Mouse (Mus musculus) frontal cortex, adult 2 months (tissue): ENCODE measurements at regions not wholly inside any gene's neighbourhood (a gene's known extent, or its start where the extent isn't known, plus 50 kb on each side); places are given as distances from the start of the nearest gene placed in this dataset.

Experiments used
- DNase-seq, 2 experiments: peaks; one replicate each; pipeline ENCODE4 v3.0.0; 2022; ENCODE audit warnings: low spot score in 1 of 2; ENCODE audit errors: extremely low spot score in 1 of 2

DNA sequence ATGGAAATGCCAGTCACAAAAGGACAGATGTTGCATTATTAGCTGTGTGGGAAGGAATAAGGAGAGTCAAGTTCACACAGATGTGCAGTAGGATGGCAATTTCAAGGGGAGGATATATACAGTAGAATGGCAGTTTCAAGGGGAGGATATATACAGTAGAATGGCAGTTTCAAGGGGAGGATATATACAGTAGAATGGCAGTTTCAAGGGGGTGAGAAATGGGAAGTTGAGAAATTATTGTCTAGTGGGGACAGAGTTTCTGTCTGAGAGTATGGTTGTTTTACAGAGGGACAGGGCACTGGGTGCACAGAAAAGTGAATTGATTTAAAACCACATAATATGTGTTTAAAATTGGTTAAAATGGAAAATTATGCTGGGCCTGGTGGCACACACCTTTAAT, 54.8 kb upstream of the Scel start:
- DNase-seq: no peak

DNA sequence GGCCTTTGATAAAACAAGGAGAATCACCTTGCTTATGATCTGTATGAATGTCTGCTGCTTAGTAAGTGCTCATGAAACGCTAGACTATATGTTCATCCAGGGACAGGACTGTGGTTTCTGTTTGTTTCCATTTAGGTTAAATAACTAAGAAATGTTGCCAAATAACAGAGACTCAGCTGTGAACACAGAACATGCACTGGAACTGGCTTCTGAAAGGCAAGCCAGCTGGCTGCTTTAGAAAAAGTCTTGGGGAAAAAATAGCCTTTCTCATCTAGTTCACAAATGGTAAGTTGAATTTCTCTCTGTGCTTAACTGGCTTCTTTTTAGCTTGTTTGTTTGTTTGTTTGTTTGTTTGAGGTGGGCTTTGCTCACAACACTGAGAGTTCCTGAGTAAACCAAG, 57.0 kb upstream of the Scel start:
- DNase-seq: peak in 1 of 2 experiments; percentile 43

DNA sequence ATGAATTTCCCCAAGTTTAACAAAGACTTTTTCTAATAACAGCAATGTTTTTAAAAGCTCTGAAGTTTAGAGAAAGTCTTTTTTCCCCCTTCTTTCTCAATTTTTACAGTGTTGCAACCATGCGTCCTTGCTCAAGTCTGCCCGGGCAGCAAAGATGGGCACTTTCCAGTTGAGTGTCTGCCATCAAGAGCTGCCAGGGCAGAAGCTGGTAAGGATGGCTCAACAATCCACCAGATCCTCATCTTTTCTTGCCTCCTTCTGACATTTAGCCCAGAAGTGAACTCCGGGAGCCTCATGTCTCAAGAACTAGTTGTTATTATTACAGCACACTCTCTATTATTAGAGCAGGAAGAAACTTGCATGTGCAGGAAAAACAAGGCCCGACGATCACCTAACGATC, 62.4 kb upstream of the Scel start:
- no peak for DNase-seq

DNA sequence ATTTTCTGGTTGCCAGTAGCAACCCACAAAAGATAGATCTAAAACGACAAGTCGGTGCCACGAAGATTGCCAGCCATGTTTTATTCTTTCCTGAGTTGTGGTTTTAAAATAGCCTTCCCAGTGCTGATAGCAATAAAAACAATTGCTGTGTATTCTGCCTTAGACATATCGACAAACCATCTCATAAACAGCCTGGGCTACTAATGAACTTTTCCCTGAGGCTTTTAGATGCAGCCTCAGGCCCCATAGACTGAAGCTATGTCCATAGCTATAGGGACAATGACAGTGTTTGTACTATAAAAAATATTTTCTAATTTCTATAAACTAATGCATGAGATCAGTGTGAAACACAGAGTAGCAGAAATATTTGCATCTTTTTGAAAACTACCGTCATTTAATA, 63.7 kb upstream of the Scel start:
- DNase-seq: no peak

DNA sequence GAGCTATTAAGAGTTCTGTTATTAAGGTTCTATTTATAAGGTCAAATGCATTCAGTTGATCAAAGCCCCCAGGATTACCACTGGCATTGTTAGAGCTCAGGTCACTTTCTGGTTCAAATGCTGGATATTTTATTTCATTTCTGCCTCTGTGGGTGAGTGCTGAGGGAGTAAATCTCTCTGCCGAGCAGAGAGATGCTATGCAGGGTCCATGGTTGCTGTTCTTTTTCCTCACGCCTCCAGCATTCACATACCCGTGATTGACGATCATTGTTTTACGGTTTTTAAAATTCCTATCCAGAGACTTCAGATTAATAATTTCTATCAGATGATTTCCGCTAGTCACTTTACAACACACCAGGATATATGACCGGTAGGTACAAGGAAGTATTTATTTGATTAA, 64.1 kb upstream of the Scel start:
- no peak for DNase-seq

DNA sequence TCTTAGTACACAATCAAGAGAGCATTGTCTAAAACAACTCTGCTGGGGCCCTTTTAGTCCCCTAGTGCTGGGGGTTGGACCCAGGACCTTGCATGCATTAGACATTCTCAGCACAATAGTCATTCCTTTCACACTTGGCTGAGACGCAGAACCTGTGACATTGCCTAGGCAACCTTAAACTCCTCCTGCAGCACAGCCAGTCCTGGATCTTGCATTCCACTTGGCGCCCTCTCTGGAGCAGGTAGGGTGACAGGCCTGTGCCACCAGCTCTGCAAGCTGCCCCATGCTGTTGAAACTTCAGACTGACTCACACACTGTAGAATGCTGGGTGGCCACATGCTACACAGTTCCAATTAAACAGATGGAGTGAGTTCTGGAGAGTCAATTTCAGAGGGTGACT, 66.5 kb upstream of the Scel start:
- DNase-seq: peak in 1 of 2 experiments; percentile 20

DNA sequence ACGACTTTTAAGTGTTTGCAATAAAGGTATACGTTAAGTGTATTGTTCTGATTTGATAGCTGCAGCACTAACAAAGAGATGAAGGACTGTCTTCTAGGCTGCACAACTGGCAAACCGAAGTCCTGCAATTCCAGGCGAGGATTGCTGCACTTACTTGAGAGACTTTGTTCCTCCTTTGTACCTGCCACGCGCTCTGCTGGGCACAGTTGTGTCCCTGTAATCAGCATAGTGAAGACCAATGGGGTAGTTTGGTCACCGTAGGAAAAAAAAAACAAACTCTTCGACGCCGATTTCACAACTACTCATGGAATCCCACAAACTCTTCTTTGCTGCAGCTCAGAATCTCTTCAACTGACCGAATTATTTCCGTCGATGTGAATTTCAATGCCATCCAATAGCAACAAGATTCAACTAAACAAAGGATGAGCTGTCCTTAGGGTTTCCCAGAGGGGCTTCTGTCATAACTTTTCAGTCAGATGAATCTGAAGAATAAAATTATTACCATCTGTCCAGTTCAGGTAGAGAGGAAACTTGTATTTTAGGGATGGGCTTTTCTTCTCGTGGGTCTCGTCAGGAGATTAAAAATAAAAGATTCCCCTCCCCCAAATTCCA, 71.6 kb upstream of the Scel start:
- DNase-seq: no peak

DNA sequence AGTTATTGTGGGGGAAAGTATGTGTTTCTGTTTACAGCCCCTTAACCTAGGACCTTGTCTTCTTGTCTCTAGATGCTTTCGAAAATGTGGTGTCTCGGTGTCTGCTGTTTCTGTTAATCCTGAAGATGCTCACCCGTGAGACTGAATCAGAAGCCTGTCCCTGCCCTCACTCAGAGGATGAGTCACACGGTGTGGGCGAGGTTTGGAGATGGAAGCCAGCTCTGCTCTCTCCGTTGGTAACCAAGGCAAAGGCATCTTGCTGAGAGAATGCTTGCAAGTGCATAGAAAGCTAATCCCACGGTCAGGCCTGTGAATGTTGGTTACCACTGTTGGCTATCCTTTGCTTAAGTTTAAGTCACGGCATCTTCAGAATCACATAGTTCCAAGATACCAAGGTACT, 72.9 kb upstream of the Scel start:
- DNase-seq: peak; percentile 59 to 83

DNA sequence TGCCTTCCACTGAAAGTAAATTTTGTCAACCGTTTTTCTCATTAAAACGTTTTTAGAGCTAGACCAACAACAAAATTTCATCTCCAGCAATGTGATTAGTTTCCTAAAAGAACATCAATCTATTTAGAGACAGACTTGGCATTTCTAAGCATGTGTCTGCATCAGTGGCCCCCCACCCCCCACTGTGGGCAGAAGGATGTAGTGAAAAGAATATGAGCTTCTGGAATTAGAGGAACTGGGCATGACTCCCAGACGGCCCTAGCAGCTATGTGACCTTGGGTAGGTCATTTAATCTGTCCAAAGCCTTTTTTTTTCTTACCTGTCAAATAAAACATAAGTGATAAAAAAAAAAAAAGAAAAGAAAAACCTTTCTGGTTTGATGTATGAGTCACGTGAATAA, 78.9 kb upstream of the Scel start:
- DNase-seq: no peak

DNA sequence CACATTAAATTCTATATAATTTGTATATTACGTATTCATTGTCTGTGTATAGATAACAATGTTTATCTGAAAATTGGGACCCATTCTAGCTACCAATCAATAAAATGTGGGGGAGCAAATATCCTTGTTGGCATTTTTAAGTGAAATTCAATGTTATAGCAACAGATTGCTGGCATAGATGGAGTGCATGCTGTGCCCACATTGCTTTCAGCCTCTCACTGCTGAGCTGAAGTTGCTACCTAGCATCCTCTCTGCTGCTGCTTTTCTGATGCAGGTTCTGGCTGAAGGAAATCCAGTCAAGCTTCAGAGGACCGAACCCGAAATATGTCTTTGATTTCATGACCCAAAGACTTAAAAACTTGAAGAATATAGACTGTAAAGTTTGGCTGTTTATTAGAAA, 80.0 kb upstream of the Scel start:
- DNase-seq: no peak

DNA sequence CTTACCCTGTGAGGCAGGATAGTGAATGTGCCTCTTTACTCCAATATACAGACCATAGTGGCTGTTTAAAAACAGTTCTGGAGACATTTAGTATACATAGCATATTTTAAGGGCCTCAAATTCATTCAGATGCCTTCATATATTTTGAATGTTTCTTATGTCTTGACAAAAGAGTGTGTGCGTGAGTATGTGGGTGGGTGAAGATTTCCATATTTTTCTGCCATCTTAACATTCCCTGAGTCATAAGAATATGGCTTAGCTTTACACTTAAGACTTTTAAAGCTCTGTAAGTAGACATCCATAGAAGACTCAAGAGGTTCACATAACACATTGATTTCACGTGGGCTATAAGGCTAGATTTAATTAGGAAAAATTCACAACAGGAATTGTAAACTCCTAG, 81.3 kb upstream of the Mycbp2 start:
- DNase-seq: peak in 1 of 2 experiments; percentile 53

DNA sequence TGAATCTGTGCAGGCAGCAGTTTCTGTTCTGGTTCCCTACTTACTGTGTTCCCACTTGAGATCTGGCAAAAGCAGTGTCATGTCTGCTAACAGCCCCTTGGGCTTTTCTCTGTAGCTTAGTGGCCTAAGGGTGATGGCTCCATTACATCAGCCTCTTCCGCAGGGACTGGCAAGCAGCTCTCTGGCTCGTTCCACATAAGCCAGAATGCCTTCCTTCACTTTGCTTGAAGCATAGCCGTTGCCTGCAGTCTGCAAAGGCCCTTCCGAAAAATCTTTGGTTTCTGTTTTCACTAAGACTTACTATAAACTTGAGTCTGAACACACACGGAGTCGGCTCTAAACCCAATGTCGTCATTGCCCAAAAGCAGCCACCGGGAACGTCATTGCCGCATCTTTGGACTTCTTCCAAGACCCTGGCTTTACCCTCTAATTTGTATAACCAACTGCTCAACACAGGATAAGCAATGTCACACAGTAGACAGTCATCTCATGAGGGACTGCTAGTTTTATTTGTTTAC, 74.8 kb upstream of the Mycbp2 start:
- DNase-seq: no peak

DNA sequence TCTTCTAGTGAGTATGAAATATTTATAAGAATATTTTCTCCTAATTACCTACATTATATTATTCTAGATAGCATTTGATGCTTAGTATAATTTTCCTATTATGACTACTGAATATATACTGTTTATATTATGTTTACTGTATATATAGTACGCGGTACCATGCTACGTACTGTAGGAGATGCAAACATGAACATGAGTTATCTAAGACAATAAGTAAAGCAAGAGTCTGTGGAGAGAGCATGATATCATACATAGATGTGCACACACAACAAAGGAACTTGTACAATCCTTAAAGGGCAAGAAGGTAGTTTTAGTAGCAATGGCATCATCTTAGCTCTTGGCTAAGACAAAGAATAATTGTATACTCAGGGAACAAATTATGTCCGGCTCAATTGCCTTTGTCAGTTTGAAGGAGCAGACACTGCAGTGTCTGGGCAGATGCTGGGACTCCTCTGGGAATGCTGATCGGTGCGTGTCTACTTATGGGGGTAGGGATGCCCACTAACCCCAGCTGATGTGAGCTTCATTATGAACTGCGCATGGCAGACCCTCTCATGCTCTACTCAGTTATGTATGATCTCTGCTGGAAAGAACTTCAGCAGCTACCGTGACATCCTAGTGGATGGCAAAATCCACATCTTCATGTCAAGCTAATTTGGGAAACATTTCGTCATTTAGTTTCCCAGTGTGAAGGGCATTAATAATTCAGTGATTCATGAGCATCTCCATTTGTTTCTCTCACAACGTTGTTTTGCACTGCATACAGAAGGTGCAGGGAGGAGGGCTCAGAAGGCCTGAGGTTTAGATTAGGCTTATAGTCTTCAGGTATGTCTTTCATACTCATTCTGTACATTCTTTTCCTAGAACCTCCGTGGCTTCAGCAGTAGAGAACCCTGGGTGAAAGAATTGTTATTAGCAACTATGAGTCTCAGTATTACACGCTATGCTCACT, 70.8 kb upstream of the Mycbp2 start:
- DNase-seq: no peak

DNA sequence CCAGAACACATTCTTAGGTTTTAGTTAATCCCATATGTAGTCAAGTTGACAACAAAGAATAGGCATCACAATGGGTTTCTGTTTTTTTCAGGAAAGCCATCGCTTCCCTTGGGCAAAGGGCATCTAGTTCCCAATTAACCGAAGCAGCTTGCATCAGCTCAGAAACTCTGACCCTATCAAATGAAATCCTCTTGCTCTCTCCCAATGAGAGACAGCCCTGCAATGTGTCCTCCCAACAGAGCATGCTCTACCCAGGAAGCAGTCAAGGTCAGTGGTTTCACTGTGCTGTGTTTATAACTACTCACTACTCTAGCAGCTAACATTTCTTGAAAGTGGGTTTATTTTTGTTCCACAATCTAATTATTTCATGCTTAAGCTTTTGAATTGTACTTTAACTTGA, 58.0 kb upstream of the Mycbp2 start:
- no peak for DNase-seq

DNA sequence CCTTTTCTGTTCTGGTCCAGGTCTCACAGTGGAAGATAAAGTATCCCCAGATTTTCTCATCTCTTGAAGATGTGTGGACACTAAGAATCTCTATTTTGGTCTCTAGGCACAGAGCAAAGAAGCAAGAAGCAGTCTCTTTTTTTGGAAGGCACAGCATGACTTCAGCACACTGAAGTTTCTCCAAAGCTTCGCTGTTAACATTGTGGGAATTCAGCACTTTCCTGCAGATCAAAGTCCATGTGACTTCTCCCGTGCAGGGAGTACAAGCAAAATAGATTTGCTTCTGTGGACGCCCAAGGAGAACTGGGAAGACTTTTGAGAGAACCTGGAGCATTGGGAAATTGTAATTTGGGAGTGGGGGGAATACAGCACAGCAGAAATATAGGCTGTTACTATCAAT, 56.4 kb upstream of the Mycbp2 start:
- peak in 1 of 2 experiments; percentile 14 for DNase-seq

DNA sequence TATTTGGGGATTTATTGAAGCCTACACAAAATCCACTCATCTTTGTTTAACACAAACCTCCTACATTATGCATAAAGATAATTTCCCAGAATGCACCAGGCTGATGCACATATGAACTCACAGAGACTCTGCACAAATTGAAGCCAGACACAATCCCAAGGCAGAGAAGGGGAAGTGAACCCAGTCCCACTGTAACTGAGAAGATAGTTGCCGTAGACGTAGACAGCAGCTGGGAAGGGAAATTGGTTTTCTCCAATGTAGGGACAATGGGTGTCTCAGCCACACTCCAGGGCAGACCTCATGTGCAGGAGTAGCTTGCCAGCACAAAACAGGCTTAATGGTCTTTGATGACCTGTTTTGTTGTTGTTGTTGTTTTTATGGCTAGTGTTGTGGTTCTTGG, 55.4 kb upstream of the Mycbp2 start:
- no peak for DNase-seq

DNA sequence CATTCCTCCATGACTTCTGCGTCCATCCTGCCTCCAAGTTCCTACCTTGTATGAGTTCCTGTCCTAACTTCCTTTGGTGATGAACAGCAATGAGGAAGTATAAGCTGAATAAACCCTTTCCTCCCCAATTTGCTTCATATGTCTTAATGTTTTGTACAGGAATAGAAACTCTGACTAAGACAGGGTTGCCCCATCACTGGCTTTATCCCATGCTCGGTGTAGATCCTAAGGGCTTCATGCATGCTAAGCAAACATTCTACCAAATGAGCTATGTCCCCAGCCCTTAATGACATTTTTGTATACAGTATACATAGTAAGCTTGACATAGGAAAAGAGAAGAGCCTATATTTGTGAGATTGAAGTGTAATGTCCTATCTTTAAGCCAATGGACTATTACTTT, 54.7 kb upstream of the Mycbp2 start:
- no peak for DNase-seq

DNA sequence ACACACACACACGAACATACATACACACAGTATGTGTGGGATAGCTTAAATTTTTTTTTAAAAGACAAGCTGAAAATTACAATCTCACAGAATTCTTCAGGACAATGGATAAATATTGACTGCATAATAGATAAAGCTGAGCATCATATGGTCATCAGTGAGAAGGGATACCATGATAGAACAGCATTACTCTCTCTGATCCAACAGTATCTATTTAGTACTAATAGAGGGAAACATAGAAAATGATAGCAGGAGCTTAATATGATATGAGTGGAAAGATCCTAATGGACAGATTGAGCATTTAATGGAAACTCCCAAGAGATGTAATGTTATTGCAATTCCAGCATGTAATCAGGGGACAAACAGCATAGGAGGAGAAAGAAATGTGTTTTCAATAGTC, 51.8 kb upstream of the Mycbp2 start:
- no peak for DNase-seq
